Comparison of ENCODE assay signal across 8 mouse cellular contexts in genomic region chr15:100754805-100755497, GRCm38 (mm10). TPM values are rescaled to one million over a fixed set of nuclear protein-coding genes. Genes with fewer than 3 reads are reported as not detected.
DNase-seq lines count a peak whose midpoint lies in the region; ATAC-seq and TF ChIP-seq lines count a peak whose summit lies in the region.

No protein-coding gene starts in this region.

- peak; percentile 16 for DNase-seq in adrenal gland, adult 2 months
- DNase-seq in adrenal gland, postnatal 4 days (ENCODE audit: low spot score in 2 of 2): no peak
- peak; percentile 86 for DNase-seq in CH12.LX (ENCODE audit: extremely low read depth)
- DNase-seq in intestine, embryonic 14.5 days (ENCODE audit: low spot score): peak; percentile 67
- DNase-seq in lung, postnatal 0 days (ENCODE audit: low spot score): peak; percentile 75
- peak; percentile 71 to 76 for DNase-seq in spleen, postnatal 36 days (ENCODE audit: low spot score in 2 of 2)
- no peak for DNase-seq in right cerebral cortex, postnatal 36 days (ENCODE audit: low spot score in 2 of 2)

- dilution Hi-C loops in CH12.LX (cut with MboI; ENCODE audit: extremely low pct_ligation_motif_present, extremely low pct_unique_long_range_greater_than_20kb, low sequenced_read_pairs): no loop called here

- TF ChIP-seq CTCF in CH12.LX (conservative IDR thresholded peaks at IDR 0.05 in 1 of 2, IDR thresholded peaks at IDR 0.05 in 1 of 2; ENCODE audit: low read depth in 2 of 2, low read length in 2 of 2): peak in 1 of 2 experiments; percentile 96; a peak in 2 of 4 replicates
- TF ChIP-seq CTCF in embryonic fibroblast, embryonic 13.5 days (IDR thresholded peaks at IDR 0.05; ENCODE audit: borderline replicate concordance, insufficient read depth, low read length): peak; percentile 67; the same call in 1 of the 2 replicates
- peak; percentile 72 for TF ChIP-seq CTCF in lung, postnatal 0 days (IDR thresholded peaks at IDR 0.05)

- peak overlapping the region in 1 of 3 experiments; percentile 7 for H3K4me3 ChIP-seq in CH12.LX (replicated peaks in 1 of 3; ENCODE audit: low read depth in 2 of 3, low read length in 2 of 3, poor library complexity in 1 of 3)
- H3K4me3 ChIP-seq in embryonic fibroblast, embryonic 13.5 days (ENCODE audit: insufficient read depth, low read length): no peak overlapping the region
- H3K4me3 ChIP-seq in intestine, embryonic 14.5 days (ENCODE audit: low read depth, low read length): no peak overlapping the region
- H3K4me3 ChIP-seq in lung, postnatal 0 days (ENCODE audit: low read depth, low read length): no peak overlapping the region

- H3K9ac ChIP-seq in CH12.LX (ENCODE audit: insufficient read depth, low read depth): no peak overlapping the region; the same call in 1 of the 2 replicates
- H3K9ac ChIP-seq in intestine, embryonic 14.5 days (ENCODE audit: low read length): no peak overlapping the region
- H3K9ac ChIP-seq in lung, postnatal 0 days (replicated peaks; ENCODE audit: low read depth): no peak overlapping the region

- peaks cover 2% of the 10 kb centered on the region for H3K9me3 ChIP-seq in CH12.LX (replicated peaks; ENCODE audit: low read length)
- no peaks in the 10 kb centered on the region for H3K9me3 ChIP-seq in intestine, embryonic 14.5 days (ENCODE audit: control insufficient read depth, low read length)
- no peaks in the 10 kb centered on the region for H3K9me3 ChIP-seq in lung, postnatal 0 days (ENCODE audit: low read length)

- no peaks in the 10 kb centered on the region for H3K27me3 ChIP-seq in CH12.LX (replicated peaks)
- H3K27me3 ChIP-seq in intestine, embryonic 14.5 days (replicated peaks; ENCODE audit: control insufficient read depth, insufficient read depth, low read length): no peaks in the 10 kb centered on the region
- 0 out of 2 replicates have a peak, but pooled peaks cover 5% of the 10 kb centered on the region for H3K27me3 ChIP-seq in lung, postnatal 0 days (replicated peaks; ENCODE audit: insufficient read depth, low read length)

- TF ChIP-seq POLR2A in CH12.LX (IDR thresholded peaks at IDR 0.05; ENCODE audit: low read depth, low read length): no peak
- TF ChIP-seq POLR2A in embryonic fibroblast, embryonic 13.5 days (IDR thresholded peaks at IDR 0.05; ENCODE audit: low read depth, low read length): no peak

- TF ChIP-seq EP300 in CH12.LX (IDR thresholded peaks at IDR 0.05; ENCODE audit: low read length): no peak
- no peak for TF ChIP-seq EP300 in lung, postnatal 0 days (IDR thresholded peaks at IDR 0.05)

- H3K4me1 ChIP-seq in CH12.LX (ENCODE audit: control insufficient read depth in 1 of 2, insufficient read depth in 2 of 2): peaks cover 3 to 23% of the 10 kb centered on the region in 2 experiments; a peak in 2 of 4 replicates
- H3K4me1 ChIP-seq in embryonic fibroblast, embryonic 13.5 days (ENCODE audit: control insufficient read depth, insufficient read depth, low read length): no peaks in the 10 kb centered on the region
- no peaks in the 10 kb centered on the region for H3K4me1 ChIP-seq in intestine, embryonic 14.5 days (replicated peaks; ENCODE audit: control insufficient read depth, insufficient read depth, low read length)
- no peaks in the 10 kb centered on the region for H3K4me1 ChIP-seq in lung, postnatal 0 days (ENCODE audit: insufficient read depth, low read depth, low read length)

- peak overlapping the region; percentile 73 for H3K4me2 ChIP-seq in CH12.LX (ENCODE audit: insufficient read depth, low read depth, poor library complexity, severe bottlenecking)
- peak overlapping the region; percentile 29 for H3K4me2 ChIP-seq in intestine, embryonic 14.5 days (ENCODE audit: low read length)
- H3K4me2 ChIP-seq in lung, postnatal 0 days (replicated peaks; ENCODE audit: low read depth, low read length): peak overlapping the region; percentile 6; the same call in 1 of the 2 replicates

- no peaks in the 10 kb centered on the region for H3K36me3 ChIP-seq in CH12.LX (replicated peaks in 1 of 2; ENCODE audit: control insufficient read depth in 1 of 2, insufficient read depth in 1 of 2, low read length in 1 of 2)
- no peaks in the 10 kb centered on the region for H3K36me3 ChIP-seq in intestine, embryonic 14.5 days (ENCODE audit: control insufficient read depth, insufficient read depth, low read length)
- H3K36me3 ChIP-seq in lung, postnatal 0 days (ENCODE audit: insufficient read depth, low read length): no peaks in the 10 kb centered on the region

- peak; percentile 71 for ATAC-seq in intestine, embryonic 14.5 days (replicated peaks; ENCODE audit: low FRiP score, low TSS enrichment, low read depth)
- peak; percentile 72 for ATAC-seq in lung, postnatal 0 days

- TF ChIP-seq RAD21 in CH12.LX (IDR thresholded peaks at IDR 0.05; ENCODE audit: low read depth, low read length): peak; percentile 96

- WGBS in intestine, embryonic 14.5 days: 9% methylated on average over 11 of the region's 11 CpGs
- 10% methylated on average over 11 of the region's 11 CpGs for WGBS in lung, postnatal 0 days

- no peak overlapping the region for H3K27ac ChIP-seq in CH12.LX (ENCODE audit: insufficient read depth, low read depth)
- H3K27ac ChIP-seq in embryonic fibroblast, embryonic 13.5 days (ENCODE audit: insufficient read depth, low read length): no peak overlapping the region
- H3K27ac ChIP-seq in intestine, embryonic 14.5 days (ENCODE audit: low read depth): peak overlapping the region; percentile 68
- no peak overlapping the region for H3K27ac ChIP-seq in lung, postnatal 0 days (ENCODE audit: low read length)

- in situ Hi-C loops in CH12.LX (cut with MboI; ENCODE audit: low pct_ligation_motif_present, low pct_unique_long_range_greater_than_20kb, low sequenced_read_pairs): loop anchor here (5.0 kb wide), 1 partner anchor 293 kb away; no protein-coding TSS in a partner anchor

- H3K79me2 ChIP-seq in CH12.LX (replicated peaks; ENCODE audit: control insufficient read depth, extremely low read depth, insufficient read depth, poor library complexity, severe bottlenecking): no peaks in the 10 kb centered on the region

TF ChIP-seq in CH12.LX, 34 proteins besides CTCF, POLR2A, EP300 and RAD21 (continues in another document):
- TF ChIP-seq MXI1 (IDR thresholded peaks at IDR 0.05; ENCODE audit: low read depth, low read length) (peak; percentile 50; the same call in 1 of the 2 replicates), IRF4 (IDR thresholded peaks at IDR 0.05; ENCODE audit: low read depth, low read length) (peak; percentile 66; the same call in 1 of the 2 replicates), CHD1 (IDR thresholded peaks at IDR 0.05; ENCODE audit: low read depth, low read length) (no peak), ZC3H11A (IDR thresholded peaks at IDR 0.05; ENCODE audit: low read depth, low read length) (peak; percentile 61), MAFK (IDR thresholded peaks at IDR 0.05; ENCODE audit: insufficient replicate concordance, low read length) (no peak), GABPA (IDR thresholded peaks at IDR 0.05; ENCODE audit: insufficient replicate concordance, low read depth, low read length) (no peak), NRF1 (IDR thresholded peaks at IDR 0.05; ENCODE audit: low read depth, low read length) (no peak), UBTF (IDR thresholded peaks at IDR 0.05; ENCODE audit: low read depth, low read length) (no peak), KAT2A (IDR thresholded peaks at IDR 0.05; ENCODE audit: insufficient replicate concordance, low read length) (no peak), TCF12 (IDR thresholded peaks at IDR 0.05; ENCODE audit: low read depth, low read length) (no peak), USF2 (conservative IDR thresholded peaks at IDR 0.05; ENCODE audit: low read depth, low read length) (no peak), E2F4 (IDR thresholded peaks at IDR 0.05; ENCODE audit: insufficient replicate concordance, low read depth, low read length) (0 out of 2 replicates have a peak, but pooled peaks have one; percentile 38), ETS1 (conservative IDR thresholded peaks at IDR 0.05; ENCODE audit: low read depth, low read length) (no peak; the same call in 1 of the 2 replicates), BHLHE40 (IDR thresholded peaks at IDR 0.05; ENCODE audit: low read depth, low read length) (no peak), NELFE (IDR thresholded peaks at IDR 0.05; ENCODE audit: low read depth, low read length) (peak; percentile 52; the same call in 1 of the 2 replicates), ZKSCAN1 (IDR thresholded peaks at IDR 0.05; ENCODE audit: borderline replicate concordance, low read depth, low read length) (no peak), RCOR1 (conservative IDR thresholded peaks at IDR 0.05; ENCODE audit: low read depth, low read length) (no peak), MYC (IDR thresholded peaks at IDR 0.05; ENCODE audit: low read depth, low read length) (no peak), MAX (IDR thresholded peaks at IDR 0.05; ENCODE audit: low read length) (no peak), SIN3A (IDR thresholded peaks at IDR 0.05; ENCODE audit: low read length) (peak; percentile 69), MAZ (IDR thresholded peaks at IDR 0.05; ENCODE audit: low read depth, low read length) (peak; percentile 90), JUND (conservative IDR thresholded peaks at IDR 0.05; ENCODE audit: low read depth, low read length) (0 out of 2 replicates have a peak, but pooled peaks have one; percentile 56)

RNA-seq across cellular contexts. Expression of gene Slc4a8, which starts 6.6 kb away (rescaled TPM):
- 1 to 10 TPM; 5.0 to 7.5 TPM for total RNA-seq in adrenal gland, adult 2 months (2021)
- 1.5 and 1.8 TPM in 2 replicates for polyA plus RNA-seq in adrenal gland, adult 2 months (2012; rRNA removed)
- total RNA-seq in adrenal gland, postnatal 4 days (2021): 10 to 100 TPM; 15.8 to 22.2 TPM
- 4.1 and 4.7 TPM in 2 replicates for total RNA-seq in CH12.LX (2012; rRNA removed)
- total RNA-seq in CH12.LX (2014; rRNA removed): 5.1 and 7.0 TPM in 2 replicates
- polyA plus RNA-seq in CH12.LX (2012; ENCODE audit: insufficient read length, low read depth): 7.2 and 9.6 TPM in 2 replicates
- polyA plus RNA-seq in embryonic fibroblast, embryonic 13.5 days (2011; ENCODE audit: insufficient read length, low read depth, missing spikeins): 1.2 and 2.9 TPM in 2 replicates
- 5.4 and 6.4 TPM in 2 replicates for polyA plus RNA-seq in intestine, embryonic 14.5 days (2014; fragmentation: Nextera tagmentation; extraction: Ambion mirVana)
- 3.9 and 5.5 TPM in 2 replicates for polyA plus RNA-seq in lung, postnatal 0 days (2015; fragmentation: Nextera tagmentation; extraction: Ambion mirVana)

RNA-seq across cellular contexts. Expression of gene Galnt6, which starts 25.8 kb away (rescaled TPM):
- total RNA-seq in adrenal gland, adult 2 months (2021): 1 to 10 TPM; 5.1 to 7.6 TPM
- 1.2 and 1.3 TPM in 2 replicates for polyA plus RNA-seq in adrenal gland, adult 2 months (2012; rRNA removed)
- total RNA-seq in adrenal gland, postnatal 4 days (2021): 10 to 100 TPM; 15.1 to 17.7 TPM
- total RNA-seq in CH12.LX (2012; rRNA removed) (4.4 and 5.0 TPM in 2 replicates), CH12.LX (2014; rRNA removed) (0.58 and 0.62 TPM in 2 replicates)
- 2.0 TPM in 2 replicates for polyA plus RNA-seq in CH12.LX (2012; ENCODE audit: insufficient read length, low read depth)
- not detected in 2 replicates for polyA plus RNA-seq in embryonic fibroblast, embryonic 13.5 days (2011; ENCODE audit: insufficient read length, low read depth, missing spikeins)
- 1.2 and 1.4 TPM in 2 replicates for polyA plus RNA-seq in intestine, embryonic 14.5 days (2014; fragmentation: Nextera tagmentation; extraction: Ambion mirVana)
- polyA plus RNA-seq in lung, postnatal 0 days (2015; fragmentation: Nextera tagmentation; extraction: Ambion mirVana): 1.2 TPM in 2 replicates

Comparison
In these comparisons a context has a peak if more than half of its experiments do, and no peak if none do; other contexts are left out.
1. DNase-seq: peak in adrenal gland, adult 2 months (single experiment), CH12.LX (single experiment), intestine, embryonic 14.5 days (single experiment), lung, postnatal 0 days (single experiment) and spleen, postnatal 36 days (2 of 2); none in adrenal gland, postnatal 4 days (0 of 2) and right cerebral cortex, postnatal 36 days (0 of 2).
2. H3K4me2 ChIP-seq: peak in every context shown above with its lines; median percentile 73 in CH12.LX; 29 in intestine, embryonic 14.5 days; 6 in lung, postnatal 0 days.